Mouse (Mus musculus) adrenal gland, postnatal 25 days (tissue): ENCODE measurements around the gene Gm49337. TPM values are rescaled to one million over a fixed set of nuclear protein-coding genes. Genes with fewer than 3 reads are reported as not detected.

Source experiments
- DNase-seq: peaks from one replicate; pipeline ENCODE4 v3.0.0; 2021; ENCODE audit warnings: mixed read lengths
- total RNA-seq: library from RNA; stranded (reverse); gene quantifications from 2 replicates; pipeline ENCODE4 v1.2.3, GENCODE M21; 2021

The Gm49337 gene
- total RNA-seq, 1 experiment from 2014 or later = not detected

GRCm38 (mm10) chr4:116164759-116165554 lies 8.2 kb upstream of the Gm49337 start:
- no peak for DNase-seq

- no peak for DNase-seq
Measured at GRCm38 (mm10) chr4:116165708-116166407, 7.3 kb upstream of the Gm49337 start.

DNA sequence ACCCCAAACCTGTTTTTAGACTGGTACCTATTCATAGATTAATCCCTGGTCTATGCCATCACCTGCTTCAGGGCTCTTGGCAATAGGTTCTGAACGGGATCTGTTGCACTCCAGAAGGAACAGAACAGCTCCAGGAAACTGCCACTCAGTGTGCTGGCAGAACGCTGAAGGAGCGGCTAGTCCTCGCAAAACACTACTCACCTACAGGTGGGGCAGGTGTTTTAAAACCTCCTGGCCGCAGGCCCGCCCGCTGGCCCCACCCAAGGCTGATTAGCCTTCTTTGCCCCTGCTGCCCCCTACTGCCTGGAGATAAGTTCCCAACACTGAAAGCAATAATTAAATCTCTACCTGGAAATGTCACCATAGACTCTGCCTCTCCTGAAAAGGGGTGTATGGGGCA lies 5.8 kb upstream of the Gm49337 start, which contains the start of gene Tspan1:
Gene Tspan1 (minus strand): TSS at position 198 of the 400 bp plus-strand sequence.
- DNase-seq = no peak

DNA sequence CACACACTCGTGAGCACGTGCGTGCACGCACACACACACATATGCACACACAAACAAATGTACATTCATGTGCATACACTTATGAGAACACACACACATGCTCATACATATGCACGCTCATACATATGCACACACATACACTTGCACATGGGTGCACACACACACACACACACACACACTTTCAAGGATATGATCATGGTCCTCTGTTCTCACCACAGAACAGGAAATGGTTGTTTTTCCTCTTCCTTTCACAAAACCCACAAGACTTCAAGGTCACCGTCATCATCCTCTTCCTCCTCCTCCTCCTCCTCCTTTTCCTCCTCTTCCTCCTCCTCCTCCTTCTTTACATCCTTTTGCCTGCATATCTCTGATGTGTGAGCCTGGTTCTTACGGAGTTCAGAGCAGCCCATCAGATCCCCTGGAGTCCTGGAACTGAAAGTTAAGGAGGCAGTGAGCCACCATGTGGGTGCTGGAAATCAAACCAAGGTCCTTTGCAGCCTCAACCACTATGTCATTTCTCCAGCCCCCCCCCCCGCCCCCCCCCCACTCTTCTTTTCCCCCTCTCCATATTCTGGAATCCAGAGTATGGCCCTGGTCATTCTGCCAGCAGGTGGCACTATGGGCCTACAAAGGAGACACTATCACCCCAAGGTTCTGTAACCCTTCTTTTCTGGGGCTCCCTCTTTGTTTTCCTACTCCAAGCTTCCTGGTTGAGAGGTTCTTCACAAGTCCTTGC lies 4.4 kb upstream of the Gm49337 start:
- DNase-seq = peak; percentile 80

- DNase-seq = no peak
Measured at GRCm38 (mm10) chr4:116169353-116169672, 3.9 kb upstream of the Gm49337 start.

- DNase-seq = no peak
Measured at GRCm38 (mm10) chr4:116173752-116174151, 568 bp downstream of the Gm49337 start.

DNA sequence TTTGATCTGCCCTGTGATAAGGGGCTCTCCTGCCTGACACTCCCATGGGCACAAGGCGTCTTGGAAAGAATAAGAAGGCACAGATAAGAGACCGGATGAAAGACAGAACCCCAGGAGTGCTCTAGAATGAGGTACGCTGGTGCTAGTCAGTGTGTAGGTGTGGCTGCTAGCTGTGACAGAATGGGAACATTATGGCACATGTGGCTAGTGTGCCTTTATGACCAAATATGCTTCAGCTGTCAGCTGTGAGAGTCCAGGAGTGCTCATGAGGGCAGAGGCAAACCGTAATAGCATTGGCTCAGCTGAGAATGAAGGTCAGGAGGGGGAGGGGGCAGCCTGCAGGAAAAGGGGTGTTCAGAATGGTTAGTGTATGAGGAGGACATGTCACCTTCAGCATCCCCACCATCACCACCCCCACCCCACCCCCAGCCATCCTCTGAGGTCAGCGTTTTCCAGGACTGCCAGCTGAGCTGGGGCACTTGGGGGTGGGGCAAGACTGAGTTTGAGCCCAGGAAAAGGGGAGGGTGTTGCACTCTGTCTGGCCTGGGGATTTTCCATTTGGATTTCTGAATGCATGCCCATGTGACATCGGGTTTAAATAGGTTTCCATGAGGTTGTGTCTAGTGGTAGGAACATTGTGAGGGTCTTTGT lies 1.4 kb downstream of the Gm49337 start:
- peak; percentile 20 for DNase-seq

DNA sequence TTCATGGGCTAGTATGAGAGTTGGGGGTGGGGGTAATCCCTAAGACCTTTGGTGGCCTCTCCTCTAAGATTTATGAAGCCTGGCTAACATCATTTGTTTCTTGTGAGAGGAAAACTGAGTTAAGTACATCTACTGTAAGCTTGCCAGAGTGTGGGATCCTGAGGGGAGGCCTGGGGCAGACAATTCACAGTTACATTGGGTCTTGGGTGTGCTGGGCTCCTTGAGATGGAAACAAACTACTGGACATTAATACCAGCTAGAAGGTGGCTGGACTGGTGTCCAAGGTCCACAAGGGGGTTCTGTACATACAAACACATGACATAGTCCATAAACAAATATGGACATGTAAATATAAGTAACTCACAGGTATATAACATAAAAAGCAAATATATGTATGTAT lies 2.0 kb downstream of the Gm49337 start:
- DNase-seq = no peak

DNA sequence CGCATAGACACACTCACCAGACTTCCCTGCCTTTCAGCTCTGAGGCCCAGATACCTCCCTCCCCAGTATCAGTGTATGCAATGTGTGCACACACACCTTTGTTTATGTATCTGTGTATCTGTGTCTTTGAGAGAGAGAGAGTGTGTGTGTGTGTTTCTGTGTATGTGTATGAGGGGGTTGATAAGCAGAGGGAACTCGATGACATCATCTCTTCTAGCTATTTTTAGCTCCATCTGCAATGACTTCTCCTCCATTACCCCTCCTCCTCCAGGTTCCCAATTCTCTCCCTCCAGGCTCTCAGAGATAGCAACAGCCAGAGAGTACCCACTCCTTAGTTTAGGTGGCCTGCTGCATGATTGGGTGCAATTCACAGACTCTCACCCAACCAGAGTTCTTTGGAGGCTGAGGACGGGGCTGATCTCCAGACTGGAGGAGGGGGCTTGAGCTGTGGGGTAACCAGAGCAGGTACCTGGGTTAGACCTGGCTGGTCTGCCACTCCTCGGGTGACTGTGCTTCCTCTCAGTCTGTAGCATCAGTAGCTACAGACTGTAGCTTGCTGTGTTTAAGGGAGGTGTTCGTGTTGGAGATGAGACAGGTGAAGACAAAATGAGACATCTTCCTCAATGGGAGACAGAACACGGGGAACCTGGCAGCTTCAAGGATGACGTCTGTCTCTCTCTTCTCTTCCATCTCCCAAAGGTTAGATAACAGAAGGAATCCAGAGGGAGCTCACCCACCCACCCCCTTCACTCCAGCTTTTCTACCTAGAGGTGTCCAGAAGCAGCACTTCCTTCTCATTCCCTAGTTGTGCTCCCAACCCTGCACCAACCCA lies 2.7 kb downstream of the Gm49337 start:
- DNase-seq = no peak

- DNase-seq = peak; percentile 66
Measured at GRCm38 (mm10) chr4:116176543-116176988, 3.4 kb downstream of the Gm49337 start.

- peak; percentile 64 for DNase-seq
Measured at GRCm38 (mm10) chr4:116177140-116177539, 4.0 kb downstream of the Gm49337 start.

- no peak for DNase-seq
Measured at GRCm38 (mm10) chr4:116182079-116182478, 8.9 kb downstream of the Gm49337 start.

- DNase-seq = peak; percentile 27
Measured at GRCm38 (mm10) chr4:116182745-116183144, 9.6 kb downstream of the Gm49337 start.

DNA sequence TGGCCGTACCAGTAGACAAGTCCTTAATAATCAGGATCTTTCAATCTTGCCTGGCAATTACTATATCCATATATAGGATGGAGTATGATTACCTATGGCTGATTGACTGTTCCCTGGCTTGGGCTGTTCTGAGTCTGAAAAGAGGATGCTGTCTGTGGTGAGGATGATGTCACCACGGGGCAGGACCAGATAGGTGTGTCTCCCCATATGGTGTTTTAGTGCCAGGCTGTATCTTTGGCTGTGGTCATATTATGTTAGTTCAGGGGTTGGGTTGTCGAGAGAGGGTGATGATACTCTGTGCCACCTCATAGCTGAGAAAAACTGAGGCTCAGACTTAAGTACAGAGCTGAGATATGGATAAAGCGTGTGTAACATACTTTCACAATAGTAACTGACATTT lies 11.9 kb downstream of the Gm49337 start:
- DNase-seq = no peak

DNA sequence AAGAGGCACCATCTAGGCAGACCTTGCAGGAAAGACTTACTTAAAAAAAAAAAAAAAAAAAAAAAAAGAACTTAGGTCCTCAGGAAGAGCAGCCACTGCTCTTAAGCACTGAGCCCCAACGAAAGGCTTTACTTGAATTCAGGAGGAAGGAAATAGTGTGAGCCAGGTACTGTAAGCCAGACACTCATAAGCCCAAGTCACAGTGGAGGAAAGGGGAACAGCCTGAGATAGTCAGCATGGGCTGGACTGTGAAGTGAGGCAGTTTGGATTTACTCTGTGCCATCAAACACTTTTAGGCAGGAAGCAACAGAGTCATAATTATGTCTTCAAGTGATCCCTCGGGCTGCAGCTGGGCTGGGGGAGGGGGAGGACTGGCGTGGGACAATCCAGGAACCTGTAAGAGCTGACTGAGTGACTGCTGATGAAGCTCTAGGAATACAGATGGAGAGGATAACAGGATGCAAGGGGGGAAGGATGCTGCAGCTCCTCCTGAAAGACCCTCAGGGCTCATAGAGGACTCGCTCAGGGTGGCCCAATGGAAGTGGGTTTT lies 19.2 kb downstream of the Gm49337 start:
- DNase-seq = no peak

DNA sequence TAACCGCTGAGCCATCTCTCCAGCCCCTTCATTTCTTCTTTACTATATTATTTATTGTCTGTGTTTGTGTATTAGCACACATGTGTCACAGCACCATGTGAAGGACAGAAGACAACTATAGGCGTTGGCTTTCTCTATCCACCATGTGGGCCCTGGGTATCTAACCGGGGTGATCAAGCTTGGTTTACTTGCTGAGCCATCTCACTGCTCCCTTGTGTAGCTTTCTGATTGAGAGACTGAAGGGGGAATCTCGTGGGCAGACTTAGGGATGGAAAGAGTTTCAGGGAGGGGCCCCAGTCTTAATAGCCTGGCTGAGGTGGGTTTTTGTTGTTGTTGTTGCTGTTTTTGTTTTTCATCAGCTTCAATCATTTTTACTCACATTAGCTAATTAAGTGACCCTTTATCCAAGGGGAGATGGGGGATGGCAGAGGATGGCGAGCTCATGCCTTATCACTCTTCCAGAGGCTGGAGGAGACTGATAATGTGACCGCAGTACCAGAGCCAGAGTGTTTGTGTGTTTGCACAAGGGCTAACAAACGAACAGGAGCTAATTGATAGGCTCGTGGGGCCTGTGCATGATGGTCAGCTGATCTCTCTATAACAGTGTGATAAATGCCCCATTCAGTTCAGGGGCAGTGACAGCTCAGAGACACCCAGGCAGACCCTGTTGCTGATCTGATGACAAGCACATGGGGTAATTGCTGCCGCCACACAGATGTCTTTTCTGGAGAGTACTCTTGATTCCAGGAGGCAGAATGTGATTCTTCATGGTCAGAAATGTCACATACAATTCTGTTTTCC lies 20.6 kb downstream of the Gm49337 start:
- no peak for DNase-seq

GRCm38 (mm10) chr4:116198422-116198821 lies 25.2 kb downstream of the Gm49337 start:
- no peak for DNase-seq

DNA sequence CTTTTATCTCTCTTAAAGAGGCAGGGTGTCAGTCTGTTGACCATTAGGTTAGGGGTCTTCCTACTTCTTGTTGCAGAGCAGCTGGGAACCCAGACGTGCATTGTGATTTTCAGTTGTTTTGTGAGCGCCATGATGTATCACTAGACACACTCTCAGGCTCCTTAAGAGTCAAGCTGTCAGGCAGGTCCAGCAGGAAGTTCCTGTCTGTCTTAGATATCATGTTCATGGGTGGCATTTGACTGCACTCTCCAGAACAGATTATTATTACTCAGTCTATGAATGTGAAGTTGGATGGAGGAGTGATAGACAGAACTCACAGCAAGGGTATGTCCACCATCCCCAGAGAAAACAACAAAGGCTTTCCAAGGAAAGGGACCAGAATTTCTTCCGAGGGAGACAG lies 31.2 kb downstream of the Gm49337 start:
- no peak for DNase-seq

DNA sequence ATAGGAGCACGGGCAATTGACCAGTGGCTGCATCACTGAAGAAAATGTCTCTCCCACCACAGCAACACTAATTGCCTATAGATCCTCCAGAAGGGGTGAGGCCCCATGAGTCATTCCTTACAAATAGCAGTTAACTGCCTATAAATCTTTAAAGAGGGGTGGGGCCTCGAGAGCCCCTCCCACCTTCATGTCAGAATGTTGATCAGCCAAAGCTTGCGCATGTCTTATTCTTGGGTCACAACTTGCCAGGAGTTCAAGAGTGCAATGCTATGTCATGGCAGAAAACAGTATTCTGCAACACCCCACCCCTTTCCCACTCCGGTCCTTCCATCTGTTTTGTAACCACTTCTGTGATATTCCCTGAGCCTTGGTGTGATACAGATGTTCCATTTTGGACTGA lies 33.3 kb downstream of the Gm49337 start:
- no peak for DNase-seq

DNA sequence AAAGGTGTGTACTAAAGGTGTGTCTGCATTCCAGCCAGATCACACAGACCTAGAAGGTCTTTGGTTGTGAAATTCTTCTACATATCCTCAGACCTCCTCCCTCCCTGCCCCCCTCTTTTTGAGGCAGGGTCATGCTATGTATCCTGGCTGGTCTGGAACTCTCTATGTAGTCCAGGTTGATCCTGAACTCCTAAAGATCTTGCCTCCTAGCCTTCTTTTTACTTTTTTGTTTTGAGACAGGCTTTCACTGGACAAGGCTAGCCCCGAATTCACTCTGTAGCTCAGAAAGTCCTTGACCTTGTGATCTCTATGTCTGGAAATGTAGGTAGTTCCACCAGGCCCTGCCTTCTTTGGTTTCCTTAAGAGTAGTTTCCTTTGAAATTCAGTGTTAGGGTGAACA lies 35.7 kb downstream of the Gm49337 start:
- no peak for DNase-seq
